Mouse (Mus musculus): ENCODE results near the gene Etl4. TPM values are rescaled to one million over a fixed set of nuclear protein-coding genes. Genes with fewer than 3 reads are reported as not detected.

The Etl4 gene
- polyA plus RNA-seq (2016; fragmentation: Nextera tagmentation; extraction: Ambion mirVana), result 10.4 and 12.7 TPM in 2 replicates

DNA sequence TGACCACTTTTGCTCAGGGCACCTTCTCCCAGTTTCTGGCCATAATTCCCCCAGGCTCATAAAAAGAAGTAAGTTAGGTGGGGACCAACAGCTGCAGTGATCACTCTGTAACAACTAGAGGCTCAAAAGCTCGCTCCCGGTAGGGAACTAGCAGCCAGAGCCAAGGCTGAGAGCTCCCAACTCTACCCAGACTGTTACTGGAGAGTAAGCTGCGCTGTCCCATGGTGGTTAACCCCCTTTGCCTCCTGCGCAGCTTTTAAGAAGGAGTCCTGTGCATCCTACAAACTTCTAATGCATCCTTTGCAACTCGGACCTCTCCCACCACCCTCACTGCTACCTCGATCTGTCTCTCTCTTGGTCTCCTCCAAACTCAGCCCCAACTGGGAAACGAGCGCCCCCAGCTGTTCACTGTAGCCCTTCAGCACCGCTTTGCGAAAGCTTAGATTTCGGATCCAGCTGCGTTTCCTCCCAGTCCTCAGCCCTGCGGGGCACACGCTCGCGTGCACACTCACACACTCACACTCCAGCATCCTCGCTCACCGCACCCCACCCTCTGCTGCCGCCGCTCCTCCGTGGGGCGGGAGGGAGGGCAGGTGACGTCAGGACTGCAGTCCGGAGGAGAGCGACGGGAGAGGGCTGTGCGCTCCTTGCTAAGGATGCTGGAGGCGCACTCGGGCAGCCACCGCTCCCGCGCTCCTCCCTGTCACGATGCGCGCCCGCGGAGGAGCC is at the start of gene Etl4:
Gene Etl4, plus strand, starts transcription at position 610 of the 729 bp plus-strand sequence.
- Histone ChIP-seq H3K4me3 (peak within 1 kb of the TSS; percentile 51), H3K27me3 (replicated peaks) (peaks cover 33% of the 10 kb centered on the region)
- under 1% methylated on average over 37 of the region's 37 CpGs for WGBS

DNA sequence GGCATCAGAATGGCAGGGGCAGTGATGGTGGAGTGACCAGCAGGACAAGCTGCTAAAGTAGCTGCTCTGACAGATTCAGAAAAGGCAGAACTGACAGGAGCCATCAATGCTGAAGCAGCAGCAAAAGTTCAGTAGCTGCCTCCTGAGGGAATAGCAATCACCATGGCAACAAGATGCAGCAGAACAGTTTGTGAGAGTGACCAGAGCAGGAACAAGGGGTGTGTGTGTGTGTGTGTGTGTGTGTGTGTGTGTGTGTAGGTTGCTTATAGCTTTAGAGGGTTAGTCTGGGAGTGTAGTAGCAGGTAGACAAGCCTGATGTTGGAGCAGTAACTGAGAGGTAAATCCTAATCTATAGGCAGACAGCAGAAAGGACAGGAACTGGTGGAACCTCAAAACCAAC is 40.4 kb upstream of the Etl4 start:
- Histone ChIP-seq H3K4me1 (no peaks in the 10 kb centered on the region), H3K36me3 (no peaks in the 10 kb centered on the region), H3K9me3 (no peaks in the 10 kb centered on the region), H3K9ac (no peak overlapping the region), H3K27ac (no peak overlapping the region), H3K4me3 (no peak overlapping the region), H3K4me2 (replicated peaks) (no peak overlapping the region), H3K27me3 (replicated peaks) (no peaks in the 10 kb centered on the region)
- ATAC-seq (ENCODE audit: low FRiP score, low read depth), result no peak

More for the DNA sequence above, at the start of gene Etl4:
- Histone ChIP-seq H3K27ac (no peak within 1 kb of the TSS), H3K9ac (peak within 1 kb of the TSS; percentile 47), H3K36me3 (no peaks in the 10 kb centered on the region), H3K4me2 (replicated peaks) (peak within 1 kb of the TSS; percentile 97), H3K4me1 (no peaks in the 10 kb centered on the region), H3K9me3 (no peaks in the 10 kb centered on the region)
- peak; percentile 95 for ATAC-seq (ENCODE audit: low FRiP score, low read depth)

DNA sequence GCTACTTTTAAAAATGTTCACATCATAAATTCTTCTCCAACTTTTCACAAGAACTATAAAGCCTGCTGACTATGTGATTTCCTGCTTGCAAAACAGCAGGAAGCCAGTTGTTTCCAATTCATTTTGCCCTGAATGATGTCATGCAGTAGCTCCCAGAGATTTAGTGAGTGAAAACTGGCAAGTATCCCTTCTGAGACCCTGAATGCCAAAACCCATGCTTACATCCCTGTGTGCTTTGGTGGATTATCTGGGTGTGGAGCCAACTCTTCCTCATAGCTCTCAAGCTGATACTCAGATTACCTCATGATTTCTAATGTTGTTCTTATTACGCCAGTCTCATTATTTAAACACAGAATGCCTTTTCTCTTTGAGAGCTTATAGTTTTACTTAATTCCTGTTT is 37.7 kb upstream of the Etl4 start:
- H3K27ac ChIP-seq, result no peak overlapping the region
- ATAC-seq (ENCODE audit: low FRiP score, low read depth), result no peak

GRCm38 (mm10) chr2:19890875-19891274 is 18.7 kb upstream of the Etl4 start:
- H3K27me3 ChIP-seq (replicated peaks), result no peaks in the 10 kb centered on the region
- 38% methylated on average over 4 of the region's 4 CpGs for WGBS
- H3K4me3 ChIP-seq, result no peak overlapping the region
- no peak for ATAC-seq (ENCODE audit: low FRiP score, low read depth)
- H3K9ac ChIP-seq, result no peak overlapping the region
- no peaks in the 10 kb centered on the region for H3K9me3 ChIP-seq
- no peaks in the 10 kb centered on the region for H3K36me3 ChIP-seq
- H3K4me1 ChIP-seq, result no peaks in the 10 kb centered on the region
- H3K4me2 ChIP-seq (replicated peaks), result no peak overlapping the region
- H3K27ac ChIP-seq, result no peak overlapping the region

More for the DNA sequence above, 37.7 kb upstream of the Etl4 start:
- Histone ChIP-seq H3K9ac (no peak overlapping the region), H3K4me1 (no peaks in the 10 kb centered on the region), H3K36me3 (no peaks in the 10 kb centered on the region), H3K27me3 (replicated peaks) (no peaks in the 10 kb centered on the region), H3K4me2 (replicated peaks) (no peak overlapping the region), H3K4me3 (no peak overlapping the region), H3K9me3 (no peaks in the 10 kb centered on the region)
- WGBS, result 86% methylated on average over 1 of the region's 1 CpGs

- H3K4me3 ChIP-seq, result peak overlapping the region; percentile 51
- no peaks in the 10 kb centered on the region for H3K4me1 ChIP-seq
- H3K27ac ChIP-seq, result no peak overlapping the region
- peaks cover 33% of the 10 kb centered on the region for H3K27me3 ChIP-seq (replicated peaks)
- under 1% methylated on average over 29 of the region's 31 CpGs for whole genome bisulfite sequencing
- H3K36me3 ChIP-seq, result no peaks in the 10 kb centered on the region
- no peaks in the 10 kb centered on the region for H3K9me3 ChIP-seq
- peak overlapping the region; percentile 97 for H3K4me2 ChIP-seq (replicated peaks)
- peak; percentile 71 for ATAC-seq (ENCODE audit: low FRiP score, low read depth)
- H3K9ac ChIP-seq, result peak overlapping the region; percentile 47
Observed at GRCm38 (mm10) chr2:19909900-19910780, 560 bp downstream of the Etl4 start.

- 4% methylated on average over 8 of the region's 8 CpGs for WGBS
- no peaks in the 10 kb centered on the region for H3K9me3 ChIP-seq
- ATAC-seq (ENCODE audit: low FRiP score, low read depth), result no peak
- H3K4me3 ChIP-seq, result no peak overlapping the region
- H3K4me1 ChIP-seq, result no peaks in the 10 kb centered on the region
- H3K36me3 ChIP-seq, result no peaks in the 10 kb centered on the region
- peaks cover 33% of the 10 kb centered on the region for H3K27me3 ChIP-seq (replicated peaks)
- H3K27ac ChIP-seq, result no peak overlapping the region
- no peak overlapping the region for H3K9ac ChIP-seq
- peak overlapping the region; percentile 97 for H3K4me2 ChIP-seq (replicated peaks)
Observed at GRCm38 (mm10) chr2:19910781-19911175, 1.2 kb downstream of the Etl4 start.

- Histone ChIP-seq H3K9me3 (no peaks in the 10 kb centered on the region), H3K9ac (no peak overlapping the region), H3K27me3 (replicated peaks) (no peaks in the 10 kb centered on the region), H3K4me1 (no peaks in the 10 kb centered on the region), H3K4me3 (no peak overlapping the region), H3K36me3 (no peaks in the 10 kb centered on the region), H3K27ac (no peak overlapping the region), H3K4me2 (replicated peaks) (no peak overlapping the region)
- WGBS, result 26% methylated on average over 6 of the region's 6 CpGs
- ATAC-seq (ENCODE audit: low FRiP score, low read depth), result no peak
Observed at GRCm38 (mm10) chr2:19919190-19919589, 9.6 kb downstream of the Etl4 start.

DNA sequence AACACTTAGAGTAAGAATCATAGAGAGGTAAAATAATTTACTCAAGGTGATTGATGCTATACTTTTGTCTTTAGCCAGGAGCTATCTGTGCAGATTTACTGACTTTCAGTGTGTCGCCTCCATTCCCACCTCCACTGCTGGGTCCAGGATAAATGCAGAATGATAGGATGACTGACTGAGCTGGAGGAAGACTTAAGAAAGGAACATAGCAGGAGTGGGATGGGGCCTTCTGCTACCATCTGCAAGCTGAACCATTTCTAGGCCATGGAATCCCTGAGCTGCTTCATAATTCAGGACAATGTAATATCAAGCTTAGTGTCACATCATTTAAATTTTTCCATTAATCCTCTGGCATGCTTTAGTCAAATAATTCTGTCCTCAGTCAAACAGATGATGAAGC is 20.4 kb downstream of the Etl4 start:
- Histone ChIP-seq H3K4me2 (replicated peaks) (no peak overlapping the region), H3K36me3 (no peaks in the 10 kb centered on the region), H3K27ac (no peak overlapping the region), H3K9ac (no peak overlapping the region), H3K4me3 (no peak overlapping the region), H3K9me3 (no peaks in the 10 kb centered on the region), H3K27me3 (replicated peaks) (no peaks in the 10 kb centered on the region), H3K4me1 (no peaks in the 10 kb centered on the region)
- whole genome bisulfite sequencing, result 89% methylated on average over 1 of the region's 1 CpGs
- no peak for ATAC-seq (ENCODE audit: low FRiP score, low read depth)

DNA sequence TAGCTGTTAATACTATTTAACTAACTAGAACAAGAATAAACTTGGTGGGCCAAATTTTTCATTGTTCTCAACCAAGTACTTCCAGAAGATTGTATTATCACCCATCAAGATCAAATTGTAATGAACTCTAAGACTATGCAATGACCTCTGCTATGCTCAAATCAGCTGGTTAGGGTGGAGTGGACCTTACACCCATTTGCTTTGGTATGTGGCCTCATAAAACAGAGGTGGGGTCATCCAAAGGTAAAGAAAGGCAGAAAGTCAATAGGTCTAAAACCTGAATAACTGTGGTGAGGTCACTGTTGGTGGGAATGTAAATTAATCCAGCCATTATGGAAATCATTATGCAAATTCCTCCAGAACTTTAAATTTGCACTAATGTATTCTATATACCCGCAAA is 24.3 kb downstream of the Etl4 start:
- Histone ChIP-seq H3K36me3 (no peaks in the 10 kb centered on the region), H3K9me3 (no peaks in the 10 kb centered on the region), H3K27ac (no peak overlapping the region), H3K4me1 (no peaks in the 10 kb centered on the region), H3K27me3 (replicated peaks) (no peaks in the 10 kb centered on the region), H3K4me3 (no peak overlapping the region), H3K4me2 (replicated peaks) (no peak overlapping the region), H3K9ac (no peak overlapping the region)
- no peak for ATAC-seq (ENCODE audit: low FRiP score, low read depth)
- WGBS, result 67% methylated on average over 1 of the region's 1 CpGs

DNA sequence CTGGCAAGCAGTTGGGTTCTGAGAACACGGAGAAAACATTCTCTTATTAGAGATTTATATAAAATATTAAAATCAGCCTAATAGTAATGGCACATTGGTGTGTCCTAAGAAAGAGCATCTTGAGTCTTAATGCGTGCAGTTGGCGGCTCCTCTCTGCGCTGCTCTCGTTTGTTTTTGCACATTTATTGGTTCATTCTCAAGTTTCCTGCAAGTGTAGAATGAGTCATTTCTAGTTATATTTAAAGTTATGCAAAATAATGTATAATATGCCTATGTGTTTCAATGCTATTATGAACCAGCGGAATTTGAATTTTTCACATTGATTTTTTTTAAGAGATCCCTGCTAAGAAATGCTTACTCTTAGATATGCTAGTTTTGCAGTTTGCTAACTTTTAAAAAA is 35.6 kb downstream of the Etl4 start:
- Histone ChIP-seq H3K4me1 (no peaks in the 10 kb centered on the region), H3K27me3 (replicated peaks) (no peaks in the 10 kb centered on the region), H3K27ac (no peak overlapping the region), H3K36me3 (no peaks in the 10 kb centered on the region), H3K4me3 (no peak overlapping the region), H3K4me2 (replicated peaks) (no peak overlapping the region), H3K9ac (no peak overlapping the region), H3K9me3 (no peaks in the 10 kb centered on the region)
- ATAC-seq (ENCODE audit: low FRiP score, low read depth), result no peak
- WGBS, result 92% methylated on average over 6 of the region's 6 CpGs

DNA sequence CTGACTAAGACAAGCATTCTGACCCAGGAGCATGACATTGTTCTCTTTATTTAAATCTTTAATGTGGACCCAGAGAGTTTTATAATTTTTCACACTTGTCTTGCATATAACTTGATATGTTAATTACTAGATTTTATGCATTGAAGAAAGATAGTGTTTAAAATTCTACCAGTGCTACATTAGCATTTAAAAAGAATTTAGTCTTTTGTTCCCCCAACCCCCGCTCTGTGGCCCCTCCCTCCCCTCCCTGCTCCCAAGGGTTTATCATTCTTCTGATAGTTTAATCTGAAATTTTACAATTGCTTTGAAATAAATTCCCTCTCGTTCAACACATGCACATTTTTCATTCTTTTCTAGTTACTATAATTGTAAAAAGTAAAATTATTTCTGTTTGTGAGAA is 43.4 kb downstream of the Etl4 start:
- Histone ChIP-seq H3K4me2 (replicated peaks) (no peak overlapping the region), H3K9ac (no peak overlapping the region), H3K4me1 (no peaks in the 10 kb centered on the region), H3K4me3 (no peak overlapping the region), H3K27ac (no peak overlapping the region), H3K36me3 (no peaks in the 10 kb centered on the region), H3K27me3 (replicated peaks) (no peaks in the 10 kb centered on the region), H3K9me3 (no peaks in the 10 kb centered on the region)
- WGBS, result 72% methylated on average over 2 of the region's 2 CpGs
- ATAC-seq (ENCODE audit: low FRiP score, low read depth), result no peak

DNA sequence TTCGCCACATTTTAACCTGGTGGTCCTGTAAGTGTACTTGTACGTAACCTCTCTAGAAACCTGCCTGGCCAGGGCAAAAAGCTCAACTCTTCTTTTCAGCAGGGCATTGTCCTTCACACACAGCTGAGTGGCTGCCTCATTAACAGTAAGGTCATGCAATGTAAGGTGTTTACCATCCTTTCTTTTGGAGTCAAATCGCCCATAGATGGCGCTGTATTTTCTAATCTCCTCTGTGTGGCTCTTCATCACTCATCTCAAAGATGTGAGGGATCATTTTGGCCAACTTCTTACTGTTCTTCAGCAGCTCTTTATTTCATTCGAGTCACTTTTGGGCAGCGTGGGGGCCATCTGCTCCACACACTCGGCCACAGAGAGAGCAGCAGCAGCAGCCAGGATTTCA is 56.9 kb downstream of the Etl4 start:
- Histone ChIP-seq H3K4me2 (replicated peaks) (no peak overlapping the region), H3K27ac (no peak overlapping the region), H3K4me3 (no peak overlapping the region), H3K27me3 (replicated peaks) (no peaks in the 10 kb centered on the region), H3K36me3 (no peaks in the 10 kb centered on the region), H3K4me1 (no peaks in the 10 kb centered on the region), H3K9ac (no peak overlapping the region), H3K9me3 (no peaks in the 10 kb centered on the region)
- ATAC-seq (ENCODE audit: low FRiP score, low read depth), result no peak
- 62% methylated on average over 7 of the region's 7 CpGs for WGBS

Data from neural tube, embryonic 12.5 days (tissue).